In genomic region chr3:8252311-8252710, GRCm38 (mm10) we compare ENCODE assay signal across 27 mouse cellular contexts.
"Had no signal": no experiment of that assay in that cellular context is flagged by ENCODE, and none has a peak within 500 bp of the region (broad histone marks: within the 10 kb centered on the region; RNA-seq: fewer than 3 reads in every experiment).

No protein-coding gene starts in this region.

- H3K4me2 ChIP-seq: heart, embryonic 12.5 days; hindbrain, embryonic 12.5 days; hindbrain, embryonic 14.5 days; intestine, embryonic 15.5 days; limb, embryonic 12.5 days; liver, embryonic 11.5 days; liver, embryonic 13.5 days; liver, embryonic 15.5 days had no signal

- H3K36me3 ChIP-seq: heart, embryonic 12.5 days; hindbrain, embryonic 10.5 days; hindbrain, embryonic 12.5 days; intestine, embryonic 15.5 days; limb, embryonic 10.5 days; limb, embryonic 12.5 days; liver, embryonic 13.5 days; liver, embryonic 15.5 days had no signal

- H3K27ac ChIP-seq: gastrocnemius, adult 2 months; heart, adult 2 months; hindbrain, embryonic 10.5 days; hindbrain, embryonic 12.5 days; hindbrain, embryonic 14.5 days; intestine, embryonic 15.5 days; kidney, postnatal 0 days; left cerebral cortex, adult 2 months; limb, embryonic 10.5 days; limb, embryonic 12.5 days; liver, embryonic 13.5 days; liver, embryonic 15.5 days had no signal

- H3K9ac ChIP-seq: heart, embryonic 12.5 days; hindbrain, embryonic 12.5 days; hindbrain, embryonic 14.5 days; intestine, embryonic 15.5 days; limb, embryonic 12.5 days; liver, embryonic 13.5 days; liver, embryonic 15.5 days had no signal

- H3K4me3 ChIP-seq: gastrocnemius, adult 2 months; heart, adult 2 months; heart, embryonic 12.5 days; hindbrain, embryonic 10.5 days; hindbrain, embryonic 12.5 days; intestine, embryonic 15.5 days; left cerebral cortex, adult 2 months; limb, embryonic 10.5 days; limb, embryonic 12.5 days; liver, embryonic 13.5 days; liver, embryonic 15.5 days had no signal

- ATAC-seq: hindbrain, embryonic 16.5 days; inflammation-experienced regulatory T-cells, adult 6 months; intestine, embryonic 15.5 days; intestine, postnatal 0 days had no signal

- H3K4me1 ChIP-seq: heart, embryonic 12.5 days; hindbrain, embryonic 10.5 days; hindbrain, embryonic 12.5 days; intestine, embryonic 15.5 days; limb, embryonic 10.5 days; limb, embryonic 12.5 days; liver, embryonic 13.5 days; liver, embryonic 15.5 days had no signal

- H3K27me3 ChIP-seq: heart, embryonic 12.5 days; hindbrain, embryonic 12.5 days; intestine, embryonic 15.5 days; limb, embryonic 12.5 days; liver, embryonic 13.5 days; liver, embryonic 15.5 days had no signal

- H3K9me3 ChIP-seq: heart, embryonic 12.5 days; hindbrain, embryonic 10.5 days; hindbrain, embryonic 12.5 days; intestine, embryonic 15.5 days; limb, embryonic 10.5 days; limb, embryonic 12.5 days; liver, embryonic 13.5 days; liver, embryonic 15.5 days had no signal

- DNase-seq: gastrocnemius, adult 2 months; gastrocnemius, postnatal 10 days; gastrocnemius, postnatal 36 days; heart, adult 11 months; heart, adult 2 months; heart, postnatal 10 days; heart, postnatal 4 days; kidney, adult 18-20 months; kidney, adult 8-10 months; kidney, postnatal 14 days; kidney, postnatal 36 days; liver; liver, embryonic 13.5 days had no signal
